Mouse (Mus musculus): ENCODE measurements around the gene Elovl2. TPM values are rescaled to one million over a fixed set of nuclear protein-coding genes. Genes with fewer than 3 reads are reported as not detected.

Gene Elovl2
- total and polyA plus RNA-seq, 3 experiments, result not detected

DNA sequence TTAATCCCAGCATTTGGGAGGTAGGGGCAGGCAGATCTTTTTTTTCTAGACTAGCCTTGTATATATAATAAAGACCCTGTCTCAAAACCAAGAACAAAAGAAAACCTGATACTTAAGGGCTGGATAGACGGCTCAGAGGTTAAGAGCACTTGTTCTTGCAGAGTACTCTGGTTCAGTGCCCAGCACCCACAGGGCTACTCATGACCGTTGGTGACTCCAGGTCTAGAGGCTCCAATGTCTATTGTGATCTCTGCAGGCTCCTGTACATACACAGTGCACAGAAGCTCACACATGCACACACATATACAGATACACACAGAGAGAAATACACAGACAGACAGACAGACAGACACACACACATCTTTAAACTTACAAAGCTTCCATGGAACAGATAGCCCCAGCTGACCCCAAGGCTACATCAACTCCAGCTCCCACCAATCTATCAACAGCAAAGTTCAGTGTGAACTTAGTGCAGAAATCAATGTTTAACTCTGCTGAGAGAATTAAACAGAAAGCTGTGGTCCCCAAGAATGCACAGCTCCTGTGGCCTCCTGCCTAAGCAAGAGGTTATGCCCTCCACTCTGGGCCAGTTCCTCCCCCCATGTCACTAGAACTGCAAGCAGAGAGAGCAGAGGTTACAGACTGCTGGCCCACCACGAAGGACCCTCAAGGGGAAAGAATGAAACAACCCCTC is 24.4 kb downstream of the Elovl2 start:
- DNase-seq (ENCODE audit: low read depth, low spot score), result no peak
- no peak overlapping the region for H3K9ac ChIP-seq (ENCODE audit: control insufficient read depth, low read depth, low read length, poor library complexity, severe bottlenecking)
- H3K36me3 ChIP-seq (ENCODE audit: control insufficient read depth in 1 of 2, insufficient read depth in 2 of 2, low read length in 2 of 2), result no peaks in the 10 kb centered on the region
- TF ChIP-seq USF1 (IDR thresholded peaks at IDR 0.05; ENCODE audit: low read depth, low read length), result no peak
- TF ChIP-seq ZNF384 (IDR thresholded peaks at IDR 0.05; ENCODE audit: low read depth, low read length), result no peak
- no peak for TF ChIP-seq CHD2 (IDR thresholded peaks at IDR 0.05; ENCODE audit: low read length)
- no peak for TF ChIP-seq RAD21 (IDR thresholded peaks at IDR 0.05; ENCODE audit: low read depth, low read length)
- no peak for TF ChIP-seq ZKSCAN1 (IDR thresholded peaks at IDR 0.05; ENCODE audit: low read depth, low read length)
- H3K4me3 ChIP-seq (ENCODE audit: control insufficient read depth in 1 of 2, insufficient read depth in 1 of 2, low read depth in 2 of 2, low read length in 2 of 2), result no peak overlapping the region
- no peak overlapping the region for H3K27ac ChIP-seq (ENCODE audit: control insufficient read depth, low read depth, low read length)
- no peaks in the 10 kb centered on the region for H3K4me1 ChIP-seq (ENCODE audit: control insufficient read depth in 1 of 2, insufficient read depth in 2 of 2, low read length in 2 of 2)
- H3K79me2 ChIP-seq (ENCODE audit: control insufficient read depth, insufficient read depth, low read length, poor library complexity), result no peaks in the 10 kb centered on the region
- H3K27me3 ChIP-seq (ENCODE audit: control insufficient read depth in 1 of 2, insufficient read depth in 2 of 2, low read length in 2 of 2), result peaks cover 2 to 5% of the 10 kb centered on the region in 2 experiments; a peak in 2 of 4 replicates
- no peaks in the 10 kb centered on the region for H3K9me3 ChIP-seq (replicated peaks; ENCODE audit: insufficient read depth, low read length)

GRCm38 (mm10) chr13:41187886-41188285 is 32.3 kb downstream of the Elovl2 start:
- no peak for TF ChIP-seq MYB (IDR thresholded peaks at IDR 0.05; ENCODE audit: low read depth, low read length)
- no peak for TF ChIP-seq NELFE (IDR thresholded peaks at IDR 0.05; ENCODE audit: low read depth, low read length)
- TF ChIP-seq TBP (IDR thresholded peaks at IDR 0.05; ENCODE audit: low read depth, low read length), result no peak
- no peak for TF ChIP-seq ZKSCAN1 (IDR thresholded peaks at IDR 0.05; ENCODE audit: low read depth, low read length)
- no peak for TF ChIP-seq USF2 (IDR thresholded peaks at IDR 0.05; ENCODE audit: borderline replicate concordance in 1 of 2, insufficient read depth in 1 of 2, low read depth in 1 of 2, low read length in 2 of 2)
- TF ChIP-seq MXI1 (IDR thresholded peaks at IDR 0.05; ENCODE audit: low read depth, low read length), result no peak
- TF ChIP-seq USF1 (IDR thresholded peaks at IDR 0.05; ENCODE audit: low read depth, low read length), result no peak
- no peak for TF ChIP-seq ZNF384 (IDR thresholded peaks at IDR 0.05; ENCODE audit: low read depth, low read length)
- no peak for TF ChIP-seq ELF1 (IDR thresholded peaks at IDR 0.05; ENCODE audit: low read depth, low read length)
- H3K79me2 ChIP-seq (ENCODE audit: control insufficient read depth, insufficient read depth, low read length, poor library complexity), result no peaks in the 10 kb centered on the region
- H3K27ac ChIP-seq (ENCODE audit: control insufficient read depth, low read depth, low read length), result no peak overlapping the region
- H3K36me3 ChIP-seq (ENCODE audit: control insufficient read depth in 1 of 2, insufficient read depth in 2 of 2, low read length in 2 of 2), result no peaks in the 10 kb centered on the region
- H3K27me3 ChIP-seq (ENCODE audit: control insufficient read depth in 1 of 2, insufficient read depth in 2 of 2, low read length in 2 of 2), result no peaks in the 10 kb centered on the region; a peak in 2 of 4 replicates
- no peak overlapping the region for H3K9ac ChIP-seq (ENCODE audit: control insufficient read depth, low read depth, low read length, poor library complexity, severe bottlenecking)
- no peak overlapping the region for H3K4me3 ChIP-seq (ENCODE audit: control insufficient read depth in 1 of 2, insufficient read depth in 1 of 2, low read depth in 2 of 2, low read length in 2 of 2)
- H3K9me3 ChIP-seq (replicated peaks; ENCODE audit: insufficient read depth, low read length), result no peaks in the 10 kb centered on the region
- H3K4me1 ChIP-seq (ENCODE audit: control insufficient read depth in 1 of 2, insufficient read depth in 2 of 2, low read length in 2 of 2), result no peaks in the 10 kb centered on the region
- DNase-seq (ENCODE audit: low read depth, low spot score), result no peak

GRCm38 (mm10) chr13:41158426-41158825 is 61.8 kb downstream of the Elovl2 start:
- Histone ChIP-seq H3K79me2 (ENCODE audit: control insufficient read depth, insufficient read depth, low read length, poor library complexity) (no peaks in the 10 kb centered on the region), H3K27ac (ENCODE audit: control insufficient read depth, low read depth, low read length) (no peak overlapping the region), H3K9me3 (replicated peaks; ENCODE audit: insufficient read depth, low read length) (no peaks in the 10 kb centered on the region), H3K9ac (ENCODE audit: control insufficient read depth, low read depth, low read length, poor library complexity, severe bottlenecking) (no peak overlapping the region), H3K4me1 (ENCODE audit: control insufficient read depth in 1 of 2, insufficient read depth in 2 of 2, low read length in 2 of 2) (no peaks in the 10 kb centered on the region), H3K36me3 (ENCODE audit: control insufficient read depth in 1 of 2, insufficient read depth in 2 of 2, low read length in 2 of 2) (no peaks in the 10 kb centered on the region), H3K27me3 (ENCODE audit: control insufficient read depth in 1 of 2, insufficient read depth in 2 of 2, low read length in 2 of 2) (peaks cover 0 to 4% of the 10 kb centered on the region in 2 experiments; a peak in 1 of 4 replicates), H3K4me3 (ENCODE audit: control insufficient read depth in 1 of 2, insufficient read depth in 1 of 2, low read depth in 2 of 2, low read length in 2 of 2) (no peak overlapping the region)
- TF ChIP-seq SIN3A (IDR thresholded peaks at IDR 0.05; ENCODE audit: low read length) (no peak), CHD1 (IDR thresholded peaks at IDR 0.05; ENCODE audit: low read depth, low read length) (no peak), JUND (IDR thresholded peaks at IDR 0.05; ENCODE audit: low read depth, low read length) (no peak), USF2 (IDR thresholded peaks at IDR 0.05; ENCODE audit: borderline replicate concordance in 1 of 2, insufficient read depth in 1 of 2, low read depth in 1 of 2, low read length in 2 of 2) (no peak), MYC (IDR thresholded peaks at IDR 0.05; ENCODE audit: low read depth, low read length) (no peak), POLR2AphosphoS5 (IDR thresholded peaks at IDR 0.05; ENCODE audit: borderline replicate concordance, low read depth, low read length) (no peak)
- no peak for DNase-seq (ENCODE audit: low read depth, low spot score)
